Comparison of ENCODE assay signal across 7 mouse cellular contexts in genomic region chr9:36970651-36971050, GRCm38 (mm10).
A peak's percentile ranks its signal among the peaks of the same experiment; 100 is the strongest.
DNase-seq lines count a peak whose midpoint lies in the region; ATAC-seq and TF ChIP-seq lines count a peak whose summit lies in the region.

No protein-coding gene starts in this region.

- TF ChIP-seq CTCF in MEL (IDR thresholded peaks at IDR 0.05 in 2 of 3, conservative IDR thresholded peaks at IDR 0.05 in 1 of 3; ENCODE audit: control insufficient read depth in 1 of 3, insufficient read depth in 1 of 3, low read depth in 2 of 3, low read length in 3 of 3, poor library complexity in 1 of 3, severe bottlenecking in 1 of 3): peak; percentile 55 to 72 (median 67)
- TF ChIP-seq CTCF in spleen, adult 2 months (IDR thresholded peaks at IDR 0.05; ENCODE audit: extremely low read depth, insufficient read depth, insufficient read length, insufficient replicate concordance): peak; percentile 29; the same call in 1 of the 2 replicates

- H3K27ac ChIP-seq in MEL (ENCODE audit: control insufficient read depth, low read depth, low read length): no peak overlapping the region
- H3K27ac ChIP-seq in embryonic facial prominence, embryonic 14.5 days (replicated peaks; ENCODE audit: low read depth, low read length): no peak overlapping the region
- H3K27ac ChIP-seq in spleen, adult 2 months (ENCODE audit: insufficient read depth, low read length): no peak overlapping the region

- no peak overlapping the region for H3K4me3 ChIP-seq in MEL (ENCODE audit: control insufficient read depth in 1 of 2, insufficient read depth in 1 of 2, low read depth in 2 of 2, low read length in 2 of 2)
- H3K4me3 ChIP-seq in embryonic facial prominence, embryonic 14.5 days (ENCODE audit: low read depth, low read length): no peak overlapping the region
- H3K4me3 ChIP-seq in spleen, adult 2 months (ENCODE audit: extremely low read depth, insufficient read depth, insufficient read length): no peak overlapping the region

- TF ChIP-seq POLR2A in MEL (IDR thresholded peaks at IDR 0.05; ENCODE audit: control insufficient read depth in 1 of 2, insufficient read depth in 1 of 2, low read depth in 1 of 2, low read length in 2 of 2, poor library complexity in 1 of 2): no peak
- no peak for TF ChIP-seq POLR2A in spleen, adult 2 months (IDR thresholded peaks at IDR 0.05; ENCODE audit: low read depth, low read length)

- H3K27me3 ChIP-seq in MEL (ENCODE audit: control insufficient read depth in 1 of 2, insufficient read depth in 2 of 2, low read length in 2 of 2): no peaks in the 10 kb centered on the region; a peak in 1 of 4 replicates
- no peaks in the 10 kb centered on the region for H3K27me3 ChIP-seq in embryonic facial prominence, embryonic 14.5 days (replicated peaks; ENCODE audit: control insufficient read depth, insufficient read depth, low read length)
- no peaks in the 10 kb centered on the region for H3K27me3 ChIP-seq in spleen, adult 2 months (ENCODE audit: control insufficient read depth, insufficient read depth, low read length)

- no peaks in the 10 kb centered on the region for H3K4me1 ChIP-seq in MEL (ENCODE audit: control insufficient read depth in 1 of 2, insufficient read depth in 2 of 2, low read length in 2 of 2)
- peaks cover 11% of the 10 kb centered on the region; the same call in 1 of the 2 replicates for H3K4me1 ChIP-seq in embryonic facial prominence, embryonic 14.5 days (ENCODE audit: control insufficient read depth, insufficient read depth, low read length)
- no peaks in the 10 kb centered on the region for H3K4me1 ChIP-seq in spleen, adult 2 months (ENCODE audit: control insufficient read depth, insufficient read depth, insufficient read length)

- no peak; the same call in 1 of the 2 replicates for ATAC-seq in embryonic facial prominence, embryonic 14.5 days (ENCODE audit: low read depth)
- ATAC-seq in megakaryocyte, adult 5-6 weeks (ENCODE audit: poor library complexity, severe bottlenecking): peak; percentile 80

- no peaks in the 10 kb centered on the region for H3K79me2 ChIP-seq in MEL (ENCODE audit: control insufficient read depth, insufficient read depth, low read length, poor library complexity)

- H3K4me2 ChIP-seq in embryonic facial prominence, embryonic 14.5 days (ENCODE audit: low read depth, low read length): 0 out of 2 replicates have a peak overlapping the region, but pooled peaks have one; percentile 20

- WGBS in embryonic facial prominence, embryonic 14.5 days: 6% methylated on average over 5 of the region's 5 CpGs
- WGBS in spleen, adult 2 months: 11% methylated on average over 5 of the region's 5 CpGs

- H3K36me3 ChIP-seq in MEL (ENCODE audit: control insufficient read depth in 1 of 2, insufficient read depth in 2 of 2, low read length in 2 of 2): no peaks in the 10 kb centered on the region
- H3K36me3 ChIP-seq in embryonic facial prominence, embryonic 14.5 days (ENCODE audit: control insufficient read depth, insufficient read depth, low read length): no peaks in the 10 kb centered on the region; the same call in 1 of the 2 replicates
- H3K36me3 ChIP-seq in spleen, adult 2 months (ENCODE audit: control insufficient read depth, insufficient read depth, low read length): no peaks in the 10 kb centered on the region

- no peak overlapping the region for H3K9ac ChIP-seq in MEL (ENCODE audit: control insufficient read depth, low read depth, low read length, poor library complexity, severe bottlenecking)
- no peak overlapping the region for H3K9ac ChIP-seq in embryonic facial prominence, embryonic 14.5 days (ENCODE audit: low read depth, low read length)

- peak; percentile 71 for DNase-seq in MEL (ENCODE audit: low read depth, low spot score)
- peak; percentile 90 for DNase-seq in adrenal gland, postnatal 10 days
- peak; percentile 74 for DNase-seq in embryonic facial prominence, embryonic 14.5 days (ENCODE audit: low spot score)
- peak; percentile 82 to 92 for DNase-seq in heart, postnatal 14 days
- peak; percentile 94 to 96 for DNase-seq in layer of hippocampus, postnatal 10 days (ENCODE audit: low spot score in 2 of 2)
- DNase-seq in spleen, adult 2 months (ENCODE audit: low read depth in 1 of 2, low spot score in 2 of 2): peak; percentile 23 to 59

- TF ChIP-seq EP300 in MEL (IDR thresholded peaks at IDR 0.05; ENCODE audit: low read depth in 1 of 2, low read length in 2 of 2): no peak

- peak; percentile 56 for TF ChIP-seq RAD21 in MEL (IDR thresholded peaks at IDR 0.05; ENCODE audit: low read depth, low read length)

- intact Hi-C loops in heart, postnatal 14 days (cut with DNase I): loop anchor here (1.0 to 5.0 kb wide), 3 partner anchors 142 to 260 kb away; partner anchors contain the start of gene Pknox2

- H3K9me3 ChIP-seq in MEL (replicated peaks; ENCODE audit: insufficient read depth, low read length): no peaks in the 10 kb centered on the region
- H3K9me3 ChIP-seq in embryonic facial prominence, embryonic 14.5 days (ENCODE audit: control insufficient read depth, low read length): no peaks in the 10 kb centered on the region

TF ChIP-seq in MEL, 35 proteins besides CTCF, POLR2A, EP300 and RAD21:
- TF ChIP-seq ETS1 (IDR thresholded peaks at IDR 0.05; ENCODE audit: low read depth, low read length) (no peak), GATA1 (IDR thresholded peaks at IDR 0.05; ENCODE audit: low read depth, low read length) (no peak), SIN3A (IDR thresholded peaks at IDR 0.05; ENCODE audit: low read length) (no peak), USF1 (IDR thresholded peaks at IDR 0.05; ENCODE audit: low read depth, low read length) (no peak), BHLHE40 (IDR thresholded peaks at IDR 0.05; ENCODE audit: borderline replicate concordance, low read depth, low read length) (no peak), GABPA (IDR thresholded peaks at IDR 0.05; ENCODE audit: low read depth, low read length) (no peak), ZKSCAN1 (IDR thresholded peaks at IDR 0.05; ENCODE audit: low read depth, low read length) (peak; percentile 62; the same call in 1 of the 2 replicates), E2F4 (IDR thresholded peaks at IDR 0.05; ENCODE audit: borderline replicate concordance, low read depth, low read length) (no peak), ZNF384 (IDR thresholded peaks at IDR 0.05; ENCODE audit: low read depth, low read length) (peak; percentile 99), ZMIZ1 (IDR thresholded peaks at IDR 0.05; ENCODE audit: low read depth, low read length) (no peak), TAL1 (IDR thresholded peaks at IDR 0.05; ENCODE audit: low read length) (no peak), SMC3 (IDR thresholded peaks at IDR 0.05; ENCODE audit: low read depth, low read length) (peak; percentile 83), POLR2AphosphoS5 (IDR thresholded peaks at IDR 0.05; ENCODE audit: borderline replicate concordance, low read depth, low read length) (no peak), JUND (IDR thresholded peaks at IDR 0.05; ENCODE audit: low read depth, low read length) (0 out of 2 replicates have a peak, but pooled peaks have one; percentile 14), KAT2A (conservative IDR thresholded peaks at IDR 0.05; ENCODE audit: low read depth, low read length) (no peak), TBP (IDR thresholded peaks at IDR 0.05; ENCODE audit: low read depth, low read length) (no peak), MYB (IDR thresholded peaks at IDR 0.05; ENCODE audit: low read depth, low read length) (no peak), ZC3H11A (IDR thresholded peaks at IDR 0.05; ENCODE audit: low read depth, low read length) (peak; percentile 39; the same call in 1 of the 2 replicates)

Comparison
In these comparisons a context has a peak if more than half of its experiments do, and no peak if none do; other contexts are left out.
1. DNase-seq: peak in every context shown above with its lines; median percentile 95 in layer of hippocampus, postnatal 10 days; 90 in adrenal gland, postnatal 10 days; 87 in heart, postnatal 14 days; 74 in embryonic facial prominence, embryonic 14.5 days; 71 in MEL; 41 in spleen, adult 2 months.